Mouse (Mus musculus): ENCODE measurements at regions not wholly inside any gene's neighbourhood (a gene's known extent, or its start where the extent isn't known, plus 50 kb on each side); places are given as distances from the start of the nearest gene placed in this dataset.

DNA sequence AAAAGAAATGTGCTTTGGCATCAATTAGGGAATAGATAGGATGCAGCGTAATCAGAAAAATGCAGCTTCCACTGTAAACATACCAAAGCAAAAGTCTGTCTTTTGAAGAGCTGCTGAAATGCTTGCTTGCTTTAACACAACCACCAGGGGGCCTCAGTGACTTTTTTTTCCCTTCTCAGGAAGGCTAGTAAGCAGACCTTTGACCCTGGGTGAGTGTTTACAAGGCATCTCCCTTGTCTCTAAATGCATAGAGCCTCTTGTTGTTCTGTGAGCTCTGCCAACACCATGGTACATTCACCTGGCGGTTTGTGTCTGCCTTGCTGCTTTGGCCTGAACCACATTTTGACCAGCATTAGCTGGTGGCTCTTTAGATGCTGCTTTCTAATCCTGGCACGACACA, 191.9 kb upstream of the C9orf72 start:
- peak; percentile 49 for DNase-seq

- DNase-seq, result no peak
Observed at GRCm38 (mm10) chr4:35413488-35413887, 187.5 kb upstream of the C9orf72 start.

DNA sequence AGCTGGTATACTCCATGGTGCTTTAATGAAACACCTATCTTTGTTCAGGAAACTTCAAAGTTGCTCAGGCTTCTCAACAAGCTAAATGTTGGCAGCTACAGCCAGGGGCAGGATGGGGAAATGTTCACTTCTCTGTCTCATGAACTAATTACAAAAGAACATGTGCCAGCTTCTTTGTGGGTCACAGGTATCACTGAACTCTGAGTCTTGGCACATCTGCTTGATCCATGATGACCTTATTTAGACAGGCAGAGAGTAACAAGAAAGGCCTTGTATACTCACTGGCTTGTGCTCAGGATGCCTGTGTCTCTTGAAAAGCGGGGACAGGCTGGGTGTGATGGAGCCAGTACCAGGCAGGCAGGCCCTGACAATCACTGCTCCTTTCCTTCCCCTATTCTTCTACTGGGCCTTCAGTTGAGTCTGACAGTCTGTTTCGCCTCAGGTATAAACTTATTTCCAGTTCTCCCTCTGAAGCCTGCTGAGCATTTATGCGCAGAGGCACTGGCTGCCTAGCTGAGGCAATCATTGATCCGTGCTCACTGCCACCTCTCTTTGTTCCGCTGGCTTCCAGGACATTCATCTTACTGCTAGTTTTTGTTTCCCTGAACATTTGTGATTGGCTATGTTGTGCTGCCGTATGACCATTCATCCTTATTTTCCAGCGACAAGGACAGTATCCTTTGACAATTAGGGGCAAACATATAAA, 179.5 kb upstream of the C9orf72 start:
- no peak for DNase-seq

DNA sequence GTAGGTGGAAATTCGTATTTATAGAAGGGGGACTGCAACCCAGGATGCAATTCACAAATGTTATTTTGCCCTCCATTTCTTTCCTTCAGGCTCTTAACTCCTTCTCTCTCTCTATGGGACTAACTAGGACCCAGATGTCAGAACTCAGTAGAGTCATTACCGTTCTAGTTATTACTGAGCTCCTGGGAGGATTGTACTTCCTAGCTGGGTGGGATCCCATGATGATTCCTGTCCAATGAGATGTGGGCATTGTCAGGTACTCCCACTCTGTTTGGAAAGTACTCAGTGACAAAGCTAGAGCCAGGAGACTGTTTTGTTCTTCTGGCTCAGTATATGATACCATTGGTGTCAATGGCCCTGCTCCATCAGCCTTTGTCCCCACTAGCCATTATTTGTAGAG, 178.1 kb upstream of the C9orf72 start:
- no peak for DNase-seq

DNA sequence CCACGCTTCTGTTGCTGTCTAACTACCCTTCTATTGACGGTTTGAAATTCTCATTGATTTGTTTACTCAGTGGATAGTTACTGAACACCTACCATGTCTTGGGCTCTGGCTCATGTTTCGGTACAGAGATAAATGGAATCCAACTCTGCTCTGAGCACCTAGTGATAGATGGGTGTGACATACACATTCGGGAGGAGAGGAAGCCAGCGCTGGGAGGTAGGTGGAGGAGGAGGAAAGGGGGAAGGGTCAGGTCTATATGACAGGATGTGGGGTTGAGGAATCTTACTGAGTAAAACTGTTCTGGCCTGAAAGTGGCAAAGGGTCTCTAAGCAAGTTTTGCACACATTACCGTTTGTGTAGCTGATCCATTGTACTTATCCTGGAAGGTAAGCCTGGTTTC, 177.6 kb upstream of the C9orf72 start:
- DNase-seq, result no peak

DNA sequence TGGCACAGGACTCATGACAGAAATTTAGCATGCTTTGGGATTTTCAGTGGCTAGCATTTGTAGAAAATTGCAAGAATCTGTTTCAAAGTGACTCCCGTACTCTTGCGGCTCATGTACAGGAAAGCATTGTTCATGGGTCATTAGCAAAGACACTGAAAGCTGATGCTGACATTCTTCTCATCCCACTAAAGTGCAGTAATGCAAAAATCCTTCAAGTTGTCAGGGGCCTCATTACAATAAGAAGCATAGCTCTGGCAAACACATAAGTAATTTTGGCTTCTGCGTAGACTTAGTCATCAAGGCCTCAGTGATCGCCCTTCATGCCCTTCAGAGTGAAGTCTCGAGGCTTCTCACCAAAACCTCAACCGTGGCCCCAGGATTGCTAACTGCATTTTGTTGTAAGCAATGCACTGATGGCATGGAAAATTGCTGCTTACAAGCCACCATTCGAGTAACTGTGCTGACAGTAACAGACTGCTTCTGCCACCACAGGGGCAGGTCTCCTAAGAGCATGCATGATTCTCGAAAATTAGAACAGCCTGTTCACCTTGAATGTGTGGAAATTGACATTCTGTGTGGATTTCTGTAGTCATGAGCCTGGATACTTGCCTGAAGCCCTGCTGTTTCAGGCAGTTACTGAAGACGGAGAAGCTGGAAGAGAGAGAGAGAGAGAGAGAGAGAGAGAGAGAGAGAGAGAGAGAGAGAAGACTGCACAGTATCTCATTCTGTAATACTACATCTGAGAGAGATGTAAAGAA, 176.6 kb upstream of the C9orf72 start:
- no peak for DNase-seq

DNA sequence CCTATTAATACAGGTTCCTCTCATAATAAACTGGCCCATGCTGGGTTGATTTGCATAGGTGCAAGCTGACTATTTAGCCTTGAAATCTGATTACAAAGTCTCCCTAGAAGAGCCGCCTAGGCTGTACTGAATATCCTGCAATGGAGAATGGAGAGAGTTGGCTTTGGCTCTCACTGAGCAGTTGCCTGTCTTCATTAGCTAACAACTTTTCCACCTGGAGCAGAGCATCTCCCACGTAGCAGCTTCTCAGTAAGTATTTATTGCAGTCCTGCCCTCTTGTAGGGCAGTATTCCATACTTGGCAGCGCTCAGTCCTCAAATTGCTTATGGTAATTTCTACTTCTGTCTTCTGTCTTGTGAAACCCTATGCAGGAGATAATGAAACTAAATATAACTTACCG, 175.8 kb upstream of the C9orf72 start:
- no peak for DNase-seq

GRCm38 (mm10) chr4:35400511-35400910, 174.5 kb upstream of the C9orf72 start:
- peak; percentile 15 for DNase-seq

DNA sequence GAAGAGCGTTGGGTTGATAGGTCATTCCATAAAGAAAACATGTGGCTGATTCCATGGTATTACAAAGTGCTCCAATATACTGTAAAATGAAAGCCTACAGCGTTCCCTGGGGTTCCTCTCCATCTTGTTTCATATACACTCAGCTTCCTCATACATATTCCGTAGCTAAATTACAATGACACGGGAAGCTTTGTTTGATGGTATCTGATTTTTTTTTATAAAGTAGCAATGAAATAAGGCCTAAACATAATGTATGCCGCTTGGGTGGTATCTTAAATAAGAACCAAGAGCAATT, 169.6 kb upstream of the C9orf72 start:
- no peak for DNase-seq

DNA sequence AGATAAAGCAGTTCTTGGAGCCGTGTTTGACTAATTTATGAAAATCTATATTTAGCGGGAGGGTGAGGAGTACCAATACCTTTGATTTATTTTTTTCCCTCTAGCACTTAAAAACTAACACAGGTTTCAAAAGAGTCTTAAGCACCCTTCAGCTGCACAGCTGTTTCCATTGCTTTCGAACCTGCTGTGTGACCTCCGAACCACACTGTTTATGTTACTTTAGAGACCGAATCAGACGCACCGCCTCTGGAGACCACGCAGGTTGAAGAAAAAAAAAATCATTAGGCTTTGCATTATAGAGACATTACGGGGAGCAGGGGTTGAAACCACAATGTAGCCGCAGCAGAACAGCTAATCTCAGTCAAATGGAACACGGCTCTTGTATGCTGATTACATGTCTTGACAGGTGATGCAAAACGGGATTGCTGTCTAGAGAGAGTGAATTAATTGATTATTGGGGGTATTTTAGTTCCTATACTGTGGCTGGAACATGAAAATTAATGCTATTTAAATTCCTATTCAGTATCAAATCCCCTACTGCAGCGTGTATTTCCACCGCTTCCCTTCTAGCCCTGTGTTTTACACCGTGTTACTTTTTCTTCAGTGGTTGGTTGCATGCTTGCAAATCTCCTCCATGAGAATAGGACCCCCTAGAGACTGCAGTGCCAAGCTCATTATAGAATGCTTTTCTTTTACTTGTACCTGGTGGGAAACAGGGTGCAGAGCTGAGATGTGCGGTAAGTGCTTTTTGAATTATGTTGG, 169.0 kb upstream of the C9orf72 start:
- no peak for DNase-seq

DNA sequence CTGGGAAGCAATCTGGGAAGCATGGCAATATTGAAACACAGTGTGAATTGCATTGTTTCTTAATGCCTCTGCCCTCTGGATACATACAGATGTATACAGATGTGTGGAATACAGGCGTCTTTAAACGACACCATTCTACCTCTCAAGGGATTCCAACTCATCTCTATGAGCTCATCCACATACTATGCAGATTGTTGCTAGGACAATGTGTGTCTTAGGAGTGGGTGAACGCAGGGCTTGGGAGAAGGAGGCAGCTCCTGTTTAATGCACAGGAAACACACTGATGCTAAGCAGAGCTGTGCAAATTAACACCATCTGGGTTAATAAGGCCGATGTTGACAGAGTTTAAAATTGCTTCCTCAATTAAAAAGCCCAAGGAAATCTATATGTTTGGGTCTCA, 149.8 kb upstream of the C9orf72 start:
- no peak for DNase-seq

- no peak for DNase-seq
Observed at GRCm38 (mm10) chr4:35373213-35373860, 147.4 kb upstream of the C9orf72 start.

DNA sequence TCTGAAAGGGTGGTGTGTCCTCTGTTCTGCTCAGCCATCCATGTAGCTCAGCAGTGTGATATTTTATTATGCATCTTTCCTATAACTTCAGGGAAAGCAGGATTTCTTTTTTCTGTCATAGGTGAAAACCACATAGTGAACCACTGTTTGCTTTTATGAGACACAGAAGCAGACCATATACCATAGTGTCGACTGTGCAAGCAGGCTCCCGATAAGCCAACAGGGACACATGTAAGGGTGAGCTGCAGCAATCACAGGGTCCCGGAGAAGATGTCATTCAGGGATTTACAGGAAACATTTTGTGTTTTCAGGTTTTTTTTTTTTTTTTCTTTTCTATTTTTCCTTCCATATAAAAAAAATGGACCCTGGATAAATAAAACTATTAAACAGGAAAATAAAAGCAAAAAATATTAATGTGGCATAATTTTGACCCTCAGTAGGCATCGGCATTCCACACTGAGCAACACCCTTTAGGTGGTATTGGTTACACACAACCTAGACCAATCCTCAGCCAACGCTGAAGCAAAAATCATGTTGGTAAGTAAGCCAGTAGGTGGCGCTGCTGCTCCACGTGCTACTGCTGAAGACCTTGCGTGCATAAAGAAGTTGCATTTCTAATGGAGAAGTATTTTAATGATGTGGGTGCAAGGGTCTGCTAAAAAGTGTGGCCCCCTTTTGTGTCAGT, 146.7 kb upstream of the C9orf72 start:
- DNase-seq, result peak; percentile 96

DNA sequence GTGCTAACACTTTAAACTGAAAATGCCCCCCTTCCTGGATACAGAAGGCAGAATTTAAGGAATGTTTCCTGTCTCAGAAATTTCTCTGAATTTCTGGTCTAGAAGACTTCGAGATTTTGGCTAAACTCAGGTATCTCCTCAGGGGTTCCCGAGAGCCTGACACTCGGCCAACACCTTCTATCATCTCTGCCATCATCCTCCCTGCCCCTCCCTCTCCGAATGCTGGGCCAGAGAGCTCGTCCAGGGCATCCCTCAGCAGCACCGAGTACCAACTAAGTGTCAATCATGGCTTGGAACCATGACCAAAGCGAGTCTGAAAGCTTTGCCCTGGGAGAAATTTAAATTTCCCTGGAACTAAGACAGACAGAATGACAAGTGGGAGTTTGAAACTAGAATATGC, 138.2 kb upstream of the C9orf72 start:
- DNase-seq, result no peak

GRCm38 (mm10) chr4:35362176-35362575, 136.2 kb upstream of the C9orf72 start:
- no peak for DNase-seq

DNA sequence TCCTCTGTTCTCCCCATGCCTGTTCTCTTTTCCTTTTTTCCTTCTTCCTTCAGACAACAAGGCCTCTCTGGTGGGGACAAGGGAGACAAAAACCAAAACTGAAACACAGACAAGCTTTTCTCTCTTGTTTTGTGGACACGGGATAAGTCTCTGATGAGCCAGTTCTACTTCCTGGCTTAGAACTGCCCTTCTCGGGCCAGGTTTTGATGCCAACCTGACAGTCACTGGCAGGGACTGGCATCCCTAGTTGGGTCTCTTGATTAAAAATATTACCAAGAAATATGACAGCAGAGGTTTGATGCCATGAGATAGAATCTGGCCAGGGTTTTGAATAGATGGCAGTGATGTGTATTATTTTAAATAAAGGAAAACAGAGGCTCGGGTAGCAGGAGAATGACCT, 133.4 kb upstream of the C9orf72 start:
- DNase-seq, result no peak

DNA sequence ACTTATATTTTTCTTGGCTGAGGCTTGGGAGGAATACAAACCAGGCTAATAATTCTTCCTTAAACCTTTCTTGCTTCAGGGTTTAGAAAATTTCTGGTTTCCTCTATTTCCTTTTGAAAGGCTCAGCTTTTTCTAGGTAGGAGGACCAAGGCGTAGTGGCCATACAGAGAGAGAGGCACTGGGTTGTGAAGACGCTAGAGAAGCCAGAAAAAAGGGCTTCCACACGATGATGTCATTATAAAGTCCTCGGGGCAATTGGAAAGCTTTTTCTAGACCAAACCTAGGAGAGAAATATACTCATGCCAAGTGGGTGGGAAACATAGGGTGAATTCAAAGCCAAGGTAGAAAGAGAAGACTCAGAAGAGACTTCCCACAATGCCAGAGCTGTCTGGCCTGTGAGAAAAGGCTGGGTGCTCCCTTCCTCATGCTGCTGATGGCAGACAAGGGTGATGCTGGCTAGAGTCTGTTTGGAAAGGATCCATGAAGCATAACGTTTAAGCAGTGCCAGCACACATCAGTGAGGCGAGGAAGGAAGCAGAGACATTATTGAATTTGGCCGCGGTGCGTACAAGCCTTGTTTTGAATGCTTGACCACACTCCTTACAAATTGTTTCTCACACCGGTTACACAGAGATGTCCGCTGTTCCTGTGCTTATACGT, 131.1 kb upstream of the C9orf72 start:
- no peak for DNase-seq

- no peak for DNase-seq
Observed at GRCm38 (mm10) chr4:35356051-35356450, 130.1 kb upstream of the C9orf72 start.

DNA sequence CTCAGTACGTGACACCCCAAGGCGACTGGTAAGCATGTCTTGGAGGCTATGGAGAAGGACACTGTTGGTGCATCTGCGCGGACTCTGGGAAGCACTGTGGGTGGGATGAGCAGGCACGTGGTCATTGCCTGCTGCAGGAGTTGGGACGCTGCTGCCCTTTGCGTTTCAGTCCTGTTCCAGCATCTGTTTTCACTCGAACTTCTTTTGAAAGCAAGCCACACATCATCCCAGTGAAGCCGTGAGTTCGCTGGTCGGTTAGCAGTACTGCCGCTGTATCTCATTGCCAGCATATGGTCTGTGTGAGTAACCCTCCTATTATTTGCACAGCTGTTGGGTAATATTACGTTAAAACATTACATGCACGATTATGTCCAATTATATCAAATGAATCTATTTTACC, 128.1 kb upstream of the C9orf72 start:
- DNase-seq, result no peak

DNA sequence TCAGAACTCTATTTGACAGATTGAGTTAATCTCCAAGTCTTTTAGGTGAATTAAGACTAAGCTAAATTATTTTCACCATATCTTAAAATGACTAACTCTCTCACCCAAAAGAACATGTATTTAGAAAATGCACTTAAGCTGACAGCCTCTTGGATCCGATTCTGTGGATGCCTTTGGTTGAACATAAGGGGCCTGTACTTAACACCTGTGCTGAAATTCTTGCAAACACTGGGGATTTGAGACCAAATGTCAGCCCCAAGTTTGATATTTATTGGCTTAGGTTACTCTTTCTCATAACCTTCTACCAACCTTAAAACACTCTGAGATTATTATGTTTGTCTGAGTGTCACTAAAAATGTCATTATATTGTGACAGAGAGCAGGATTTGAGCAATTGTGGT, 126.6 kb upstream of the C9orf72 start:
- DNase-seq, result no peak

GRCm38 (mm10) chr4:35350465-35350864, 124.5 kb upstream of the C9orf72 start:
- DNase-seq, result no peak

DNA sequence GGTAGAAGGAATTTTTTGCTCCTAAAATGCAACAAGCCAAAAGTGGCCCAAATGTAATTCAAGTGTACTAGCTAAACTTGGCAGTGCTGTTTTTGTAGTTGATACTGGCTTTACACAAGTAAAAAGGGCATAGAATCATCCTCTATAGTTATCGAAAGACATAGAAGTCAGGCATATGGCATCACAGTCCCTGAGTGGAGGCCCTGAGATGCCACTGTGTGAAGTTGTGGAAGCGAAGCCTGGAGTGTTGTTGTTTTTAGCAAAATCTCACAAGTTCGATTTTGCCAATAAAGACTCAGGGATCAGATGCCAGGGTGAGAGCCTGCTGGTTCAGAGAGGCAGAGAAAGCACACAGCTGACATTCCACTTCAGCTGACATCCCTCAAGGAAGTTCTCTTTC, 121.6 kb upstream of the C9orf72 start:
- no peak for DNase-seq

DNA sequence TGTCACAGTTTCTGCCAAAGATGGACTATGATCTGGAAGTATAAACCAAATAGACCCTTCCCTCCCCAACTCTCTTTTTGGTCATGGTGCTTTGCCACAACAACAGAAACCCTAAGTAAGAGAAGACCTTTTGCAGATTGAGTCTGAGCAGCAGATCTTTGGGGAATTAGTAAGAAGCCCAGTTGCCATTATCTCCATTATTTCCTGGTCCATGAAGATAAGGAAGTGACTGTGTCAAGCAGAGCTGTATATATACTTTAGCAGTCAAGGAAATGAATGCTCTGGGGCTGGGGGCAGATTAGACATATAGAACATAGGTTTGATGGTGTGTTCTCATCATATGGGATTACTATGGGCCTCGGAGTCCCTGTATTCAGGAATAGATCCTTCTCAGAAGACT, 117.8 kb upstream of the C9orf72 start:
- DNase-seq, result no peak

Data from right cerebral cortex, postnatal 4 days (tissue).